Mouse (Mus musculus) stomach, postnatal 0 days (tissue): Measurements from ENCODE around the gene Gm12169.

Source experiments
- CTCF ChIP-seq: IDR thresholded peaks from 2 replicates; pipeline ENCODE4 v1.5.1; 2016; ENCODE audit warnings: antibody characterized with exemption, low read depth, mild to moderate bottlenecking, moderate library complexity
- EP300 ChIP-seq: optimal IDR thresholded peaks from 2 replicates; pipeline ENCODE3; 2016; ENCODE audit warnings: antibody characterized with exemption

DNA sequence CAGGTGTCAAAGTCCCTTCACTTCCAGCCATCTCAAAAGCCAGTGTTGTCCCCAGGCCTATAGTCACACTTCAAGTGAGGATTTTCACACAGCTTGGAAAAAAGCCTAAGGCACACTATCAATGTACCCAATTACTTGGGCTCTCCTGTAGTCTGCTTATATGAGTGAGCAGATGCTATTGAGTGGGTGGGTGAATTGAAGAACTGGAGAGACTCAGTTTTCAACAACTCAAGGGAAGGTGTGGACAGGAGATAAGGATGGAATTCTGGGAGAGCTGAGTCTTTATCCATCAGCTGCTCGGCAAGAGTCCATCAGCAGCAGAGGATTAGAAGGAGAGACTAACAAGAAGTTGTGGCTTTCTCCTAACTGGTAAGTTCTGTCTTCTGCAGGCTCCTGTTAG is 47.3 kb downstream of the Gm12169 start, which contains the start of gene BC053393:
- TF ChIP-seq EP300 (no peak), CTCF (no peak)
